Mouse (Mus musculus) T-helper 17 cell (primary cell): ENCODE data around the gene Trim63.

ENCODE experiments used
- in situ Hi-C, 2 experiments: fragments of 300-600 bp; cut with MboI, MseI; formaldehyde crosslinking; loops; 1 replicate in 1 of 2; 2 replicates in 1 of 2; pipeline ENCODE4 v1.15.1; 2025; ENCODE audit warnings: high pct_unique_total_duplicates in 2 of 2

Trim63 gene

GRCm38 (mm10) chr4:134297369-134297768 is 17.6 kb upstream of the Trim63 start:
- in situ Hi-C loops = loop anchor here in 1 of 2 experiments (5.0 to 10.0 kb wide), 3 partner anchors 35 to 113 kb away; partner anchors contain the start of gene Cep85

- in situ Hi-C loops = loop anchor here in 1 of 2 experiments (5.0 to 10.0 kb wide), 3 partner anchors 37 to 114 kb away; partner anchors contain the start of gene Cep85
Observed at GRCm38 (mm10) chr4:134298626-134299497, 16.1 kb upstream of the Trim63 start.

GRCm38 (mm10) chr4:134299498-134299810 is 15.5 kb upstream of the Trim63 start:
- in situ Hi-C loops = loop anchor here in 1 of 2 experiments (5.0 to 10.0 kb wide), 3 partner anchors 37 to 115 kb away; partner anchors contain the start of gene Cep85

- in situ Hi-C loops = no loop called here
Observed at GRCm38 (mm10) chr4:134300316-134300715, 14.6 kb upstream of the Trim63 start.

GRCm38 (mm10) chr4:134302084-134302483 is 12.8 kb upstream of the Trim63 start:
- in situ Hi-C loops = no loop called here

- in situ Hi-C loops = no loop called here
Observed at GRCm38 (mm10) chr4:134306963-134307362, 8.0 kb upstream of the Trim63 start.

GRCm38 (mm10) chr4:134307367-134308072 is 7.4 kb upstream of the Trim63 start:
- in situ Hi-C loops = no loop called here

GRCm38 (mm10) chr4:134310106-134310505 is 4.8 kb upstream of the Trim63 start:
- in situ Hi-C loops = no loop called here

GRCm38 (mm10) chr4:134310656-134311055 is 4.3 kb upstream of the Trim63 start:
- in situ Hi-C loops = no loop called here

GRCm38 (mm10) chr4:134311784-134312183 is 3.1 kb upstream of the Trim63 start:
- in situ Hi-C loops = no loop called here

GRCm38 (mm10) chr4:134312341-134312740 is 2.6 kb upstream of the Trim63 start:
- in situ Hi-C loops = no loop called here

- in situ Hi-C loops = no loop called here
Observed at GRCm38 (mm10) chr4:134312901-134313300, 2.0 kb upstream of the Trim63 start.

GRCm38 (mm10) chr4:134314081-134314655 is 752 bp upstream of the Trim63 start:
- in situ Hi-C loops = no loop called here

GRCm38 (mm10) chr4:134315470-134315869 is 550 bp downstream of the Trim63 start:
- in situ Hi-C loops = no loop called here

- in situ Hi-C loops = no loop called here
Observed at GRCm38 (mm10) chr4:134316390-134316789, 1.5 kb downstream of the Trim63 start.

GRCm38 (mm10) chr4:134319074-134319473 is 4.2 kb downstream of the Trim63 start:
- in situ Hi-C loops = no loop called here

GRCm38 (mm10) chr4:134319674-134320073 is 4.8 kb downstream of the Trim63 start:
- in situ Hi-C loops = no loop called here

- in situ Hi-C loops = no loop called here
Observed at GRCm38 (mm10) chr4:134321524-134321923, 6.6 kb downstream of the Trim63 start.

- in situ Hi-C loops = no loop called here
Observed at GRCm38 (mm10) chr4:134324655-134325054, 9.7 kb downstream of the Trim63 start.

- in situ Hi-C loops = no loop called here
Observed at GRCm38 (mm10) chr4:134326859-134327530, 12.1 kb downstream of the Trim63 start.

- in situ Hi-C loops = no loop called here
Observed at GRCm38 (mm10) chr4:134328151-134328550, 13.2 kb downstream of the Trim63 start.

- in situ Hi-C loops = no loop called here
Observed at GRCm38 (mm10) chr4:134328832-134329231, 13.9 kb downstream of the Trim63 start.
